Mouse (Mus musculus): ENCODE data around the gene Bhlhe23. TPM values are rescaled to one million over a fixed set of nuclear protein-coding genes. Genes with fewer than 3 reads are reported as not detected.

Gene Bhlhe23
- polyA plus RNA-seq, 1 experiment from 2014 or later = 2.8 TPM

- Histone ChIP-seq H3K9ac (replicated peaks; ENCODE audit: low read depth, low read length) (no peak overlapping the region), H3K9me3 (ENCODE audit: control insufficient read depth, low read length) (no peaks in the 10 kb centered on the region), H3K4me3 (ENCODE audit: low read depth, low read length) (no peak overlapping the region), H3K4me2 (ENCODE audit: low read depth, low read length) (no peak overlapping the region), H3K27ac (ENCODE audit: low read depth, low read length) (no peak overlapping the region), H3K4me1 (ENCODE audit: control insufficient read depth, insufficient read depth, low read length) (peaks cover 10% of the 10 kb centered on the region; the same call in 1 of the 2 replicates), H3K36me3 (ENCODE audit: control insufficient read depth, insufficient read depth, low read length) (no peaks in the 10 kb centered on the region), H3K27me3 (ENCODE audit: control insufficient read depth, insufficient read depth, low read length) (no peaks in the 10 kb centered on the region)
- ATAC-seq (ENCODE audit: low read depth) = no peak
These were observed 10.0 kb upstream of the Bhlhe23 start for GRCm38 (mm10) chr2:180786732-180787131.

- no peak for ATAC-seq (ENCODE audit: low read depth)
- Histone ChIP-seq H3K27me3 (ENCODE audit: control insufficient read depth, insufficient read depth, low read length) (peaks cover 38% of the 10 kb centered on the region), H3K4me2 (ENCODE audit: low read depth, low read length) (no peak overlapping the region), H3K9me3 (ENCODE audit: control insufficient read depth, low read length) (no peaks in the 10 kb centered on the region), H3K36me3 (ENCODE audit: control insufficient read depth, insufficient read depth, low read length) (no peaks in the 10 kb centered on the region), H3K4me3 (ENCODE audit: low read depth, low read length) (no peak overlapping the region), H3K27ac (ENCODE audit: low read depth, low read length) (no peak overlapping the region), H3K4me1 (ENCODE audit: control insufficient read depth, insufficient read depth, low read length) (peaks cover 5% of the 10 kb centered on the region; the same call in 1 of the 2 replicates), H3K9ac (replicated peaks; ENCODE audit: low read depth, low read length) (no peak overlapping the region)
- 2% methylated on average over 2 of the region's 2 CpGs for WGBS
These were observed 3.6 kb upstream of the Bhlhe23 start for GRCm38 (mm10) chr2:180780282-180780681.

- no peaks in the 10 kb centered on the region for H3K9me3 ChIP-seq (ENCODE audit: control insufficient read depth, low read length)
These were observed 2.8 kb upstream of the Bhlhe23 start for GRCm38 (mm10) chr2:180779226-180780104.

GRCm38 (mm10) chr2:180775641-180776040, 1.1 kb downstream of the Bhlhe23 start:
- Histone ChIP-seq H3K36me3 (ENCODE audit: control insufficient read depth, insufficient read depth, low read length) (no peaks in the 10 kb centered on the region), H3K4me3 (ENCODE audit: low read depth, low read length) (no peak overlapping the region), H3K4me1 (ENCODE audit: control insufficient read depth, insufficient read depth, low read length) (peaks cover 5% of the 10 kb centered on the region; the same call in 1 of the 2 replicates), H3K27me3 (ENCODE audit: control insufficient read depth, insufficient read depth, low read length) (peaks cover 54% of the 10 kb centered on the region), H3K9me3 (ENCODE audit: control insufficient read depth, low read length) (no peaks in the 10 kb centered on the region), H3K9ac (replicated peaks; ENCODE audit: low read depth, low read length) (no peak overlapping the region), H3K27ac (ENCODE audit: low read depth, low read length) (no peak overlapping the region), H3K4me2 (ENCODE audit: low read depth, low read length) (no peak overlapping the region)
- no peak for ATAC-seq (ENCODE audit: low read depth)
- 3% methylated on average over 15 of the region's 15 CpGs for WGBS

More at GRCm38 (mm10) chr2:180779226-180780104, 2.8 kb upstream of the Bhlhe23 start:
- Histone ChIP-seq H3K27ac (ENCODE audit: low read depth, low read length) (no peak overlapping the region), H3K4me1 (ENCODE audit: control insufficient read depth, insufficient read depth, low read length) (peaks cover 5% of the 10 kb centered on the region; the same call in 1 of the 2 replicates), H3K4me2 (ENCODE audit: low read depth, low read length) (no peak overlapping the region), H3K4me3 (ENCODE audit: low read depth, low read length) (no peak overlapping the region), H3K36me3 (ENCODE audit: control insufficient read depth, insufficient read depth, low read length) (no peaks in the 10 kb centered on the region), H3K27me3 (ENCODE audit: control insufficient read depth, insufficient read depth, low read length) (peaks cover 44% of the 10 kb centered on the region), H3K9ac (replicated peaks; ENCODE audit: low read depth, low read length) (no peak overlapping the region)
- WGBS = 25% methylated on average over 12 of the region's 12 CpGs
- peak; percentile 28; the same call in 1 of the 2 replicates for ATAC-seq (ENCODE audit: low read depth)

- H3K27ac ChIP-seq (ENCODE audit: low read depth, low read length) = no peak overlapping the region
- no peak overlapping the region for H3K4me3 ChIP-seq (ENCODE audit: low read depth, low read length)
- no peak overlapping the region for H3K9ac ChIP-seq (replicated peaks; ENCODE audit: low read depth, low read length)
- WGBS = 4% methylated on average over 12 of the region's 12 CpGs
- no peaks in the 10 kb centered on the region for H3K9me3 ChIP-seq (ENCODE audit: control insufficient read depth, low read length)
- peaks cover 5% of the 10 kb centered on the region; the same call in 1 of the 2 replicates for H3K4me1 ChIP-seq (ENCODE audit: control insufficient read depth, insufficient read depth, low read length)
- peaks cover 54% of the 10 kb centered on the region for H3K27me3 ChIP-seq (ENCODE audit: control insufficient read depth, insufficient read depth, low read length)
- H3K4me2 ChIP-seq (ENCODE audit: low read depth, low read length) = no peak overlapping the region
- ATAC-seq (ENCODE audit: low read depth) = no peak
- H3K36me3 ChIP-seq (ENCODE audit: control insufficient read depth, insufficient read depth, low read length) = no peaks in the 10 kb centered on the region
These were observed 1.5 kb downstream of the Bhlhe23 start for GRCm38 (mm10) chr2:180775223-180775622.

- Histone ChIP-seq H3K4me3 (ENCODE audit: low read depth, low read length) (no peak overlapping the region), H3K27me3 (ENCODE audit: control insufficient read depth, insufficient read depth, low read length) (no peaks in the 10 kb centered on the region), H3K4me2 (ENCODE audit: low read depth, low read length) (no peak overlapping the region), H3K9ac (replicated peaks; ENCODE audit: low read depth, low read length) (no peak overlapping the region), H3K4me1 (ENCODE audit: control insufficient read depth, insufficient read depth, low read length) (no peaks in the 10 kb centered on the region), H3K9me3 (ENCODE audit: control insufficient read depth, low read length) (no peaks in the 10 kb centered on the region), H3K27ac (ENCODE audit: low read depth, low read length) (no peak overlapping the region), H3K36me3 (ENCODE audit: control insufficient read depth, insufficient read depth, low read length) (no peaks in the 10 kb centered on the region)
- ATAC-seq (ENCODE audit: low read depth) = no peak
- WGBS = 66% methylated on average over 7 of the region's 7 CpGs
These were observed 11.0 kb downstream of the Bhlhe23 start for GRCm38 (mm10) chr2:180765713-180766112.

- H3K27me3 ChIP-seq (ENCODE audit: control insufficient read depth, insufficient read depth, low read length) = no peaks in the 10 kb centered on the region
- no peak overlapping the region for H3K9ac ChIP-seq (replicated peaks; ENCODE audit: low read depth, low read length)
- no peaks in the 10 kb centered on the region for H3K4me1 ChIP-seq (ENCODE audit: control insufficient read depth, insufficient read depth, low read length)
- H3K4me2 ChIP-seq (ENCODE audit: low read depth, low read length) = no peak overlapping the region
- H3K27ac ChIP-seq (ENCODE audit: low read depth, low read length) = no peak overlapping the region
- H3K4me3 ChIP-seq (ENCODE audit: low read depth, low read length) = no peak overlapping the region
- no peak for ATAC-seq (ENCODE audit: low read depth)
- H3K9me3 ChIP-seq (ENCODE audit: control insufficient read depth, low read length) = no peaks in the 10 kb centered on the region
- no peaks in the 10 kb centered on the region for H3K36me3 ChIP-seq (ENCODE audit: control insufficient read depth, insufficient read depth, low read length)
- WGBS = 39% methylated on average over 11 of the region's 11 CpGs
These were observed 11.7 kb downstream of the Bhlhe23 start for GRCm38 (mm10) chr2:180764986-180765385.

- Histone ChIP-seq H3K27me3 (ENCODE audit: control insufficient read depth, insufficient read depth, low read length) (no peaks in the 10 kb centered on the region), H3K9ac (replicated peaks; ENCODE audit: low read depth, low read length) (no peak overlapping the region), H3K4me1 (ENCODE audit: control insufficient read depth, insufficient read depth, low read length) (no peaks in the 10 kb centered on the region), H3K36me3 (ENCODE audit: control insufficient read depth, insufficient read depth, low read length) (no peaks in the 10 kb centered on the region), H3K27ac (ENCODE audit: low read depth, low read length) (peak overlapping the region; percentile 44; the same call in 1 of the 2 replicates), H3K4me2 (ENCODE audit: low read depth, low read length) (no peak overlapping the region), H3K4me3 (ENCODE audit: low read depth, low read length) (no peak overlapping the region), H3K9me3 (ENCODE audit: control insufficient read depth, low read length) (no peaks in the 10 kb centered on the region)
- 24% methylated on average over 15 of the region's 15 CpGs for WGBS
- ATAC-seq (ENCODE audit: low read depth) = peak; percentile 78
These were observed 18.0 kb downstream of the Bhlhe23 start for GRCm38 (mm10) chr2:180758513-180759263.

- no peak overlapping the region for H3K4me3 ChIP-seq (ENCODE audit: low read depth, low read length)
- no peak overlapping the region for H3K4me2 ChIP-seq (ENCODE audit: low read depth, low read length)
- H3K27ac ChIP-seq (ENCODE audit: low read depth, low read length) = no peak overlapping the region
- 18% methylated on average over 2 of the region's 2 CpGs for WGBS
- no peak for ATAC-seq (ENCODE audit: low read depth)
- H3K9me3 ChIP-seq (ENCODE audit: control insufficient read depth, low read length) = no peaks in the 10 kb centered on the region
- H3K36me3 ChIP-seq (ENCODE audit: control insufficient read depth, insufficient read depth, low read length) = no peaks in the 10 kb centered on the region
- H3K27me3 ChIP-seq (ENCODE audit: control insufficient read depth, insufficient read depth, low read length) = no peaks in the 10 kb centered on the region
- no peak overlapping the region for H3K9ac ChIP-seq (replicated peaks; ENCODE audit: low read depth, low read length)
- H3K4me1 ChIP-seq (ENCODE audit: control insufficient read depth, insufficient read depth, low read length) = no peaks in the 10 kb centered on the region
These were observed 19.9 kb downstream of the Bhlhe23 start for GRCm38 (mm10) chr2:180756786-180757185.
